Mouse (Mus musculus): ENCODE results near the gene Pknox2. TPM values are rescaled to one million over a fixed set of nuclear protein-coding genes. Genes with fewer than 3 reads are reported as not detected.

Gene Pknox2
- total and polyA plus RNA-seq, 2 experiments from 2014 or later = 2.0 to 7.3 TPM

- H3K4me1 ChIP-seq (ENCODE audit: control insufficient read depth, insufficient read depth) = no peaks in the 10 kb centered on the region
- no peak overlapping the region for H3K4me2 ChIP-seq (ENCODE audit: low read depth, low read length)
- no peak overlapping the region for H3K4me3 ChIP-seq (ENCODE audit: low read depth, low read length)
- H3K27ac ChIP-seq (ENCODE audit: low read depth) = no peak overlapping the region
- WGBS = 87% methylated on average over 3 of the region's 3 CpGs
- H3K27me3 ChIP-seq (ENCODE audit: control insufficient read depth, insufficient read depth, low read length) = no peaks in the 10 kb centered on the region
- DNase-seq (ENCODE audit: low spot score) = no peak
- no peaks in the 10 kb centered on the region for H3K9me3 ChIP-seq (replicated peaks; ENCODE audit: control insufficient read depth, low read length)
- TF ChIP-seq CTCF (IDR thresholded peaks at IDR 0.05; ENCODE audit: low read depth) = no peak
- no peak for TF ChIP-seq EP300 (IDR thresholded peaks at IDR 0.05; ENCODE audit: low read depth)
- ATAC-seq (ENCODE audit: insufficient read depth, low read depth) = no peak
- H3K36me3 ChIP-seq (replicated peaks; ENCODE audit: control insufficient read depth, insufficient read depth, low read length) = no peaks in the 10 kb centered on the region
- H3K9ac ChIP-seq (replicated peaks; ENCODE audit: low read depth, low read length) = no peak overlapping the region
Observed at GRCm38 (mm10) chr9:36989991-36990390, 157.2 kb downstream of the Pknox2 start.

DNA sequence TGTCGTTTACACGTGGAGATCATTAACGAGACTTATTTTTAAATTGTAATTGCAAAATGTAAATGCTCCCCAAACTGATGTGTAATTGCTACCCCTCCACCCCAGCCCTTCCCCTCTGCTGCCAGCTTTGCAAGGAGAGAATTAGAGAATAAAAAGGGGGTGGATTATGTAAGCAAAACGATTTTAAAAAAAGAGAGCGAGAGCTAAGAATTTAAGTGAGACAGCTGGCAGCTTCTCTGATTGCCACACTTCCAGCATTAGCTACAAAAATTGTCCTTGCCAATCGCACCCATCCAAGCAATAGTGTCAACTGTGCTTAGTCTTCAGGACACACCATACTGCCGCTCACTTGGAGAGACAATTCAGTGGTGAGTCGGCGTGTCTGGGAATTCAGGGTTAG, 162.0 kb downstream of the Pknox2 start:
- Histone ChIP-seq H3K27ac (ENCODE audit: low read depth) (no peak overlapping the region), H3K27me3 (ENCODE audit: control insufficient read depth, insufficient read depth, low read length) (no peaks in the 10 kb centered on the region), H3K9ac (replicated peaks; ENCODE audit: low read depth, low read length) (no peak overlapping the region), H3K4me3 (ENCODE audit: low read depth, low read length) (no peak overlapping the region), H3K36me3 (replicated peaks; ENCODE audit: control insufficient read depth, insufficient read depth, low read length) (no peaks in the 10 kb centered on the region), H3K4me1 (ENCODE audit: control insufficient read depth, insufficient read depth) (no peaks in the 10 kb centered on the region), H3K4me2 (ENCODE audit: low read depth, low read length) (no peak overlapping the region), H3K9me3 (replicated peaks; ENCODE audit: control insufficient read depth, low read length) (no peaks in the 10 kb centered on the region)
- WGBS = 80% methylated on average over 9 of the region's 9 CpGs
- ATAC-seq (ENCODE audit: insufficient read depth, low read depth) = no peak
- DNase-seq (ENCODE audit: low spot score) = no peak
- TF ChIP-seq CTCF (IDR thresholded peaks at IDR 0.05; ENCODE audit: low read depth) (no peak), EP300 (IDR thresholded peaks at IDR 0.05; ENCODE audit: low read depth) (no peak)

- Histone ChIP-seq H3K4me1 (ENCODE audit: control insufficient read depth, insufficient read depth) (no peaks in the 10 kb centered on the region), H3K9me3 (replicated peaks; ENCODE audit: control insufficient read depth, low read length) (no peaks in the 10 kb centered on the region), H3K36me3 (replicated peaks; ENCODE audit: control insufficient read depth, insufficient read depth, low read length) (no peaks in the 10 kb centered on the region), H3K27me3 (ENCODE audit: control insufficient read depth, insufficient read depth, low read length) (no peaks in the 10 kb centered on the region), H3K4me2 (ENCODE audit: low read depth, low read length) (no peak overlapping the region), H3K27ac (ENCODE audit: low read depth) (no peak overlapping the region), H3K4me3 (ENCODE audit: low read depth, low read length) (no peak overlapping the region), H3K9ac (replicated peaks; ENCODE audit: low read depth, low read length) (no peak overlapping the region)
- ATAC-seq (ENCODE audit: insufficient read depth, low read depth) (no peak), DNase-seq (ENCODE audit: low spot score) (no peak)
- TF ChIP-seq EP300 (IDR thresholded peaks at IDR 0.05; ENCODE audit: low read depth) (no peak), CTCF (IDR thresholded peaks at IDR 0.05; ENCODE audit: low read depth) (peak; percentile 31; the same call in 1 of the 2 replicates)
- WGBS = 24% methylated on average over 11 of the region's 11 CpGs
Observed at GRCm38 (mm10) chr9:36976596-36977362, 170.4 kb downstream of the Pknox2 start.

DNA sequence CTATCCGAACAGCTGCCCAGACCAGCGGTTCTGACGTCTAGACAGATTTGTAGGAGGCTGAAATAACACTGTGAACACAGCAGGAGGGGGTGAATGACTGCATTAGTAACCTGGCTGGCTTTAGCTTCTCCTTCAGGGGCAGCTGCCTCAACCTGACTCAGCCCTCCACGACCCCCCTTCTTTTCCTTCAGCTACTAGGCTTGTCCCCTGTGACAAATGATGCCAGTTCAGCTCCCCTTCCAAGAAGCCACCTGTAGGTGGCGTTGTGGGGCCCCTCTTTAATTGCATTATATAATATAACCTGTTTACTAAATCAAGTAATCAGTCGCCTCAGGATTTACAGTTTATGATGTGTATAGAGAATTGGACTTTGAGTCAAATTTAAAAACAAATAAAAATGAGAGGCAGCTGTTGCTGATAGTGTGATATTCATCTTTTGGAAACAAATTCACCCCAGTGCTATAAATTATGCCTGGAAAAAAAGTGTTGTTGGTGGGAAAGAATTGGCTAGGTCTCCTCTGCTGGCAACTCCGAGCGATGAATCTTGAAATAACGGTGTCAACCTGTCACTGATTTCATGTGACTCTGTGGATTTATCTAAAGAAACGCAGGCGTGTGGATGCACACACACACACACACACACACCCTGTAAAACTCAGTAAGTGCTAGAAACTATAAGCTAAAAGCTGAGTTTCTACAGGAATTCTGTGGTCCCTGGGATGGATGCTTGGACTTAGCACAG, 173.6 kb downstream of the Pknox2 start:
- 64% methylated on average over 11 of the region's 11 CpGs for WGBS
- H3K9me3 ChIP-seq (replicated peaks; ENCODE audit: control insufficient read depth, low read length) = no peaks in the 10 kb centered on the region
- no peaks in the 10 kb centered on the region for H3K36me3 ChIP-seq (replicated peaks; ENCODE audit: control insufficient read depth, insufficient read depth, low read length)
- no peak overlapping the region for H3K4me2 ChIP-seq (ENCODE audit: low read depth, low read length)
- ATAC-seq (ENCODE audit: insufficient read depth, low read depth) = no peak
- no peak overlapping the region for H3K27ac ChIP-seq (ENCODE audit: low read depth)
- no peaks in the 10 kb centered on the region for H3K27me3 ChIP-seq (ENCODE audit: control insufficient read depth, insufficient read depth, low read length)
- H3K4me1 ChIP-seq (ENCODE audit: control insufficient read depth, insufficient read depth) = no peaks in the 10 kb centered on the region
- no peak overlapping the region for H3K9ac ChIP-seq (replicated peaks; ENCODE audit: low read depth, low read length)
- H3K4me3 ChIP-seq (ENCODE audit: low read depth, low read length) = no peak overlapping the region
- TF ChIP-seq EP300 (IDR thresholded peaks at IDR 0.05; ENCODE audit: low read depth) (no peak), CTCF (IDR thresholded peaks at IDR 0.05; ENCODE audit: low read depth) (0 out of 2 replicates have a peak, but pooled peaks have one; percentile 11)
- no peak for DNase-seq (ENCODE audit: low spot score)

DNA sequence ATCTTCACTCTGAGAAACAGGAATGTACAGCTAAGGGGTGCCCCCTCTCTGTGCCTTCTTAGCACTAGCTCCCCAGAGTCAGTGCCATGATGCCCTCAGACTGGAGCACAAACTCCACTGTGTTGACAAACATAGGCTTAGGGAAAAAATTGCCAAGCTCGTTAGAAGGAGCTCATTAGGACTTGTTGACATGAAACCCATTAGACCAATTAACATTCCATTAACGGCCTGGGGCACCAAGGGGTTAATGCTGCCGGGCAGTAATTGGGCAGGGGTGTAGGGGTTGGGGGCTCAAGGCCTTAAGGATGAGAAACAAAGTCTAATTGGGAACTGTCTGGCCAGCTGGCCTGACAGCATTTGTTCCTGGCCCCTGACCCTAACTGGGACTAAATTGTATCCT, 175.1 kb downstream of the Pknox2 start:
- no peak for TF ChIP-seq CTCF (IDR thresholded peaks at IDR 0.05; ENCODE audit: low read depth)
- no peak for TF ChIP-seq EP300 (IDR thresholded peaks at IDR 0.05; ENCODE audit: low read depth)
- Histone ChIP-seq H3K27me3 (ENCODE audit: control insufficient read depth, insufficient read depth, low read length) (no peaks in the 10 kb centered on the region), H3K9me3 (replicated peaks; ENCODE audit: control insufficient read depth, low read length) (no peaks in the 10 kb centered on the region), H3K9ac (replicated peaks; ENCODE audit: low read depth, low read length) (no peak overlapping the region), H3K4me3 (ENCODE audit: low read depth, low read length) (no peak overlapping the region), H3K4me2 (ENCODE audit: low read depth, low read length) (no peak overlapping the region), H3K27ac (ENCODE audit: low read depth) (no peak overlapping the region), H3K4me1 (ENCODE audit: control insufficient read depth, insufficient read depth) (no peaks in the 10 kb centered on the region), H3K36me3 (replicated peaks; ENCODE audit: control insufficient read depth, insufficient read depth, low read length) (no peaks in the 10 kb centered on the region)
- ATAC-seq (ENCODE audit: insufficient read depth, low read depth) (no peak), DNase-seq (ENCODE audit: low spot score) (no peak)
- 56% methylated on average over 3 of the region's 3 CpGs for WGBS
